Mouse (Mus musculus) ES-Bruce4 (cell line): ENCODE data around the gene Fam19a2.

Source experiments
- CTCF ChIP-seq: IDR thresholded peaks from one replicate; pipeline ENCODE4 v1.8.1; 2011; ENCODE audit warnings: low read depth, low read length
- POLR2A ChIP-seq: IDR thresholded peaks from one replicate; pipeline ENCODE4 v1.8.1; 2011; ENCODE audit warnings: low read length; ENCODE audit not compliant: insufficient read depth

DNA sequence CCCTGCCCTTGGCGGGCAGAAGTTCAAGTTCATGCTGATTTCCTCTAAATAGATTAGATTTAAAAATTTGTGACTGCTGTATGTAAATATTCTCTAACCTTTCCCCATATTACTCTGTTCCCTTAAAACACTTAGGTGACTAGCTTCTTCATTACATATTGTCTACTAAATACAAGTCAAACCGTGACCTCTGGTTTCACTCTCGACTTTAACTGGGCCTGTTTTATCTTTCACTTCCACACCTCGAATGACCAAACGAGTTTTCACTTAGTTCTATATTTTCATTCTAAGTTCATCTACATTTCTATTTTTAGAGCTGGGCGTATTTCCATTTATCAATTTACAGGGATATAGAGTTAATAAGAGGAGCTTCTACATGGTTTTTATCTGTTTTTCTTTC, 15.7 kb upstream of the Fam19a2 start:
- TF ChIP-seq POLR2A (no peak), CTCF (no peak)
